Mouse (Mus musculus): ENCODE measurements around the gene Pde10a.

- TF ChIP-seq CTCF (conservative IDR thresholded peaks at IDR 0.05; ENCODE audit: low read length) (no peak), POU5F1 (IDR thresholded peaks at IDR 0.05; ENCODE audit: borderline replicate concordance, low read length) (no peak), NANOG (IDR thresholded peaks at IDR 0.05; ENCODE audit: borderline replicate concordance, low read length) (no peak)
These were observed 25.5 kb upstream of the Pde10a start for GRCm38 (mm10) chr17:8499564-8500117.
